Mouse (Mus musculus): ENCODE data around the gene Rem2. TPM values are rescaled to one million over a fixed set of nuclear protein-coding genes. Genes with fewer than 3 reads are reported as not detected.

The Rem2 gene
- polyA plus RNA-seq, 1 experiment: 0.80 TPM

DNA sequence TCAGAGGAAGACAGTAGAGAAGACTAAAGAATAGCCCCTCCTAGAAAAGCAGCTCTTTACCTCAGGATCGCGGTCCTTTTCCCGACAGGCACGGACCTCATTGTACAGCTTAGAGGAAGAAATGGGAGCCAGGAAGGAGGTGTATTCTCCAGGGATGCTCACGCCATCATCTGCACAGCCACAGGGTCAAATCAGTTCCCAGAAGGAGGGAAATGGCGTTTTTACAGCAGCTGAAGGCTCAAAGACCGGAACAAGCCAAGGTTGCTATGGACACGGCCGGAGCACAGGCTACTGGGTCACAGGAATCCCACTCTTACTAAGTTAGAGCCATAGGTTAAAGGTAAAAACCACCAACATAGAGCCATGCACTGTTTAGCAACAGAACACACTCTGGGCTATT is 33.9 kb downstream of the Rem2 start:
- no peak overlapping the region for H3K27ac ChIP-seq (ENCODE audit: control insufficient read depth, insufficient read depth, low read depth, low read length, poor library complexity)
- no peaks in the 10 kb centered on the region for H3K4me1 ChIP-seq (ENCODE audit: control insufficient read depth, insufficient read depth, low read length)
- 91% methylated on average over 9 of the region's 9 CpGs for WGBS
- no peak for TF ChIP-seq POLR2A (IDR thresholded peaks at IDR 0.05; ENCODE audit: borderline replicate concordance, control insufficient read depth, low read depth, low read length)
- no peak for TF ChIP-seq CTCF (IDR thresholded peaks at IDR 0.05; ENCODE audit: control insufficient read depth, insufficient read depth, low read length)
- H3K4me3 ChIP-seq (replicated peaks; ENCODE audit: control insufficient read depth, low read depth, low read length): no peak overlapping the region

DNA sequence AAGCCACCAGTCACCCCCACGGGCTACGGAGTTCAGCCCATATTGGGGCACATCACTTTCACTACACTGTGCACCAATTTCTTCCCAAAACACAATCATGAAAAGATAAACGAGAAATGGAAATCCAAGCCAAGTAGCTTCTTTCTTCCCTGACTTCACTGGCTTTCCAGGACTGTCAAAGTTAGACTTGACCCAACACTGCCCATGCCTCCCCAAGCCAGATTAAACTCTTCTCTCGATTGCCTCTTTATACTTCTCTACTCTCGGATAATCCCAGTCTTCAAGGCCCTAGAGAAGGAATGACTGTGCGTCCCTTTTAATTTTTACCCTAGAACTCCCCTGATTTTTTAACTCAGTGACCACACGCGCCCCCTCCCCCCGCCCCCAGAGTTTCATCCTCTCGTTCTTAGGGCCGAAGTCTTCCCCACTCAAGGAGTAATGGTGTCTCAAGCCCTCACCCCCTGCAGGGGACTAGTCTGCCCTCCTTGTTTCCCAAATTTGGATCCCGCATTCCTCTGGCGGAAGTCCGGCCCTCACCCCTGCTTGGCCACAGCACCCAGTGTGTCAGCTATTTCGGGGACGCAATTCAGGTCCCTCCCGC is 40.9 kb downstream of the Rem2 start:
- whole genome bisulfite sequencing: under 1% methylated on average over 17 of the region's 17 CpGs
- H3K4me1 ChIP-seq (ENCODE audit: control insufficient read depth, insufficient read depth, low read length): no peaks in the 10 kb centered on the region; the same call in 1 of the 2 replicates

DNA sequence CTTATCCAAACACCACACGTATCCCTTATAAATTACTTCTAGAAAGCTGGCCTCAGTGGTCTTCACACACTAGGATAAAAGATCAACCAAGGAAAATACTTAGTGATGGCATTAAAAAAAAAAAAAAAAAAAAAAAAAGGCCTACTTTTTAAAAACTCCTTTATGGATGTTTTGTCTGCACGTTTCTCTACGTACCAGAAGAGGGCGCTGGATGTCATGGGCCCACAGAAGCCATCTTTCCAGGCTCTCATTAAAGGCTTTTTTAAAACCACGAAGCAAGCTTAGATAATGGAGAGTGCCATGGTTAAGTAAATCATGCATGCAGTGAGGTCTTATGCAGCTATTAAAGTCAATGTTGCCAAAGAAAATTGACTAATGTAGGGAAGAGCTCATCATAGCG is 47.7 kb downstream of the Rem2 start:
- WGBS: 47% methylated on average over 6 of the region's 6 CpGs
- Histone ChIP-seq H3K4me1 (ENCODE audit: control insufficient read depth, insufficient read depth, low read length) (no peaks in the 10 kb centered on the region; the same call in 1 of the 2 replicates), H3K27ac (ENCODE audit: control insufficient read depth, insufficient read depth, low read depth, low read length, poor library complexity) (no peak overlapping the region), H3K4me3 (replicated peaks; ENCODE audit: control insufficient read depth, low read depth, low read length) (no peak overlapping the region)
- TF ChIP-seq POLR2A (IDR thresholded peaks at IDR 0.05; ENCODE audit: borderline replicate concordance, control insufficient read depth, low read depth, low read length): no peak
- 0 out of 2 replicates have a peak, but pooled peaks have one; percentile 20 for TF ChIP-seq CTCF (IDR thresholded peaks at IDR 0.05; ENCODE audit: control insufficient read depth, insufficient read depth, low read length)

More for the DNA sequence above, 40.9 kb downstream of the Rem2 start:
- H3K27ac ChIP-seq (ENCODE audit: control insufficient read depth, insufficient read depth, low read depth, low read length, poor library complexity): peak overlapping the region; percentile 37; the same call in 1 of the 2 replicates
- TF ChIP-seq POLR2A (IDR thresholded peaks at IDR 0.05; ENCODE audit: borderline replicate concordance, control insufficient read depth, low read depth, low read length) (no peak), CTCF (IDR thresholded peaks at IDR 0.05; ENCODE audit: control insufficient read depth, insufficient read depth, low read length) (no peak)
- H3K4me3 ChIP-seq (replicated peaks; ENCODE audit: control insufficient read depth, low read depth, low read length): peak overlapping the region; percentile 95

DNA sequence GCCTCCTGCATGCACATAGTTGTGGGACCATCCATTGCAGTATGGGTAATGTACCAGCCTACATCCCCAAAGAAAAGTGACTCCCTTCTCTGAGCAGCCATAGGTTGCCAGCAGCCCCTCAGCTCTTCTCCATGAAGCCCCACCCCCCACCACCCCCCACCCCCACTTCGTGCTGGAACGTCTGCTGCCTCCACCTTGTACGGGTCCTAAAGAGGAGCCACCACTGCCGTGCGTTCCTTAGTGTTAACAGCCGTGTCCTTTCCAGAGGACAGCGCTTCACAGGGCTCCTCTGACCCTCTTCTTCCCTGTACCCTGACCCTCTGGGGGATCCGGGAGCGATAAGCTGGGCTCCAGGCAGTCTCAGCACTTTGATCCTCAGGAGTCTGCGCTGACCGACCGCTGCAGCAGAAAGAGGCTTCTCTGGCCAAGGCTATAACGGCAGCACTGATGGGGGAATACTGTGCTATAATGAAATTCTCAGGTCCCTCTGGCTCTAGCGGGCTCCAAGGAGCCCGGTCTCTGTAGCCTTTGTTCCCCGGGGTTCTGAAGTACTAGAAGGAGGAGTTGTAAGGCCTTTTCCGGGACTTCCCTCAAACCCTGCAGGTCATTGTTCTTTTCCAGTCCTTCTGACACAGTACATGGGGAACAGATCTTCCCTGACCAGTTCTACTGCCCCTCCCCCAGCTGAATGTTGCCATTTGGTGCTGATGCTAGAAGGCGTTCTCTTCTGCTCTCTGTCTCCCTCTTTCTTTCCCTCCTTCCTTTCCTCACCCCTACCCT is 51.5 kb downstream of the Rem2 start:
- WGBS: 6% methylated on average over 18 of the region's 18 CpGs
- Histone ChIP-seq H3K4me3 (replicated peaks; ENCODE audit: control insufficient read depth, low read depth, low read length) (no peak overlapping the region), H3K4me1 (ENCODE audit: control insufficient read depth, insufficient read depth, low read length) (no peaks in the 10 kb centered on the region; the same call in 1 of the 2 replicates), H3K27ac (ENCODE audit: control insufficient read depth, insufficient read depth, low read depth, low read length, poor library complexity) (no peak overlapping the region)
- TF ChIP-seq POLR2A (IDR thresholded peaks at IDR 0.05; ENCODE audit: borderline replicate concordance, control insufficient read depth, low read depth, low read length): no peak
- no peak for TF ChIP-seq CTCF (IDR thresholded peaks at IDR 0.05; ENCODE audit: control insufficient read depth, insufficient read depth, low read length)

DNA sequence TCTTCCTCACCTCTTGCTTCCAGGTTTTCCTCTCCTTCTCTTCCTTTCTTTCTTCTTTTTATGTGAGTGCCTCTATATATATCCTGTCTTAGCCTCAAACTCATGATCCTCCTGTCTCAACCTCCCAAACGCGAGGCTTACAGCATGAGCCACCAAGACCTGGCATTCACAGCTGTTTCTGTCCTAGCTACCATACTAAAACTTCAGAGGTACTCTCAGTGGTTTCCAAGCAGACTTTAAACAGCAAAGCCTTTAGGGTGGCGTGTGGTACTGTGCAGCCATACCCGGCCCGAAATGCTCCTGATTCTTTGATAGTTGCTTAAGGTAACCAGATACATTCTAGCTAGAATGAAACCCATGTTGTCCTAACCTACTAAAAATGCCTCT is 52.1 kb downstream of the Rem2 start:
- H3K4me3 ChIP-seq (replicated peaks; ENCODE audit: control insufficient read depth, low read depth, low read length): no peak overlapping the region
- TF ChIP-seq POLR2A (IDR thresholded peaks at IDR 0.05; ENCODE audit: borderline replicate concordance, control insufficient read depth, low read depth, low read length) (no peak), CTCF (IDR thresholded peaks at IDR 0.05; ENCODE audit: control insufficient read depth, insufficient read depth, low read length) (no peak)
- 24% methylated on average over 5 of the region's 5 CpGs for WGBS
- no peak overlapping the region for H3K27ac ChIP-seq (ENCODE audit: control insufficient read depth, insufficient read depth, low read depth, low read length, poor library complexity)
- no peaks in the 10 kb centered on the region; the same call in 1 of the 2 replicates for H3K4me1 ChIP-seq (ENCODE audit: control insufficient read depth, insufficient read depth, low read length)

DNA sequence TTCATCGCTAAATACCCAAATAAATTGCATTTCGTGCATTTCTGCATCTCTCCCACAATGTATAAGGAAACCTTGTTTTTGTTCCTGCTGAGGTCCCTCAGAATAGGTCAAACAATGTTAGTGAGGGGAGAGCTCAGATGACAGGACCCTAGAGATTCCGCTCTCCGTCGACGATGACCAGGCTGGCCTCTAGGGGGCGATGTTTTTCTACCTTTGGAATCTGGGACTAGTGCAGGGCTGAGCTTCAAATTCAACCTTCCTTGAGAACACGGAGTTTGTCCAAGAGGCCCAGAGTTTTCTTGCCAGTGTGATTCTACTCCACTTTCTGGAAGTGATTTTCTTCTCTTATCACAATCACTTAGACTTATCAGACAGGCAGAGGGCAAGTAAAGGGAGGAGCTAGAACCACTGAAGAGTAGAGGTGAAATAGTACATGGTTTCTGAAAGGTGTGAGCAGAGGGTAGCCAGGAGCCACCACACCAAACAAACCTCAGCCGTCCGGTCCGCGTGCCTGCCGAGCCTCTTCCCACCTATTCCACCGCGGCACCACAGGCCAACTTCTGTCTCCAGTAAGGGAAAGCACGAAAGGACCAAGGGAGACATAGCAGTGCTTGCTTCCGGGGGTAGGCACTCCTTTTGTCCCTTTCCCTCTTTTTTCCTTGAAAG is 52.7 kb downstream of the Rem2 start:
- Histone ChIP-seq H3K27ac (ENCODE audit: control insufficient read depth, insufficient read depth, low read depth, low read length, poor library complexity) (no peak overlapping the region), H3K4me3 (replicated peaks; ENCODE audit: control insufficient read depth, low read depth, low read length) (no peak overlapping the region), H3K4me1 (ENCODE audit: control insufficient read depth, insufficient read depth, low read length) (no peaks in the 10 kb centered on the region; the same call in 1 of the 2 replicates)
- TF ChIP-seq CTCF (IDR thresholded peaks at IDR 0.05; ENCODE audit: control insufficient read depth, insufficient read depth, low read length) (peak; percentile 83), POLR2A (IDR thresholded peaks at IDR 0.05; ENCODE audit: borderline replicate concordance, control insufficient read depth, low read depth, low read length) (no peak)
- 13% methylated on average over 17 of the region's 17 CpGs for WGBS

Other genes with a start within 250 kb of the Rem2 start
- 45.6 and 54.9 TPM in 2 replicates for gene Dad1, start 222.0 kb upstream of the Rem2 start, polyA plus RNA-seq (2011; ENCODE audit: insufficient read depth, insufficient read length, low replicate concordance, missing spikeins)
- 24.7 and 29.9 TPM in 2 replicates for gene Abhd4, start 221.9 kb upstream of the Rem2 start, polyA plus RNA-seq (2011; ENCODE audit: insufficient read depth, insufficient read length, low replicate concordance, missing spikeins)
- gene Olfr49, start 191.2 kb upstream of the Rem2 start, polyA plus RNA-seq (2011; ENCODE audit: insufficient read depth, insufficient read length, low replicate concordance, missing spikeins): not detected in 2 replicates
- 39.1 and 64.9 TPM in 2 replicates for gene Oxa1l, start 115.3 kb upstream of the Rem2 start, polyA plus RNA-seq (2011; ENCODE audit: insufficient read depth, insufficient read length, low replicate concordance, missing spikeins)
- 5.8 and 15.2 TPM in 2 replicates for gene Slc7a7, start 58.3 kb upstream of the Rem2 start, polyA plus RNA-seq (2011; ENCODE audit: insufficient read depth, insufficient read length, low replicate concordance, missing spikeins)
- gene Mrpl52, start 49.2 kb upstream of the Rem2 start, polyA plus RNA-seq (2011; ENCODE audit: insufficient read depth, insufficient read length, low replicate concordance, missing spikeins): 81.1 and 169 TPM in 2 replicates
- gene Mmp14, start 44.5 kb upstream of the Rem2 start, polyA plus RNA-seq (2011; ENCODE audit: insufficient read depth, insufficient read length, low replicate concordance, missing spikeins): 6.7 and 17.2 TPM in 2 replicates
- 21.5 and 29.0 TPM in 2 replicates for gene Lrp10, start 12.0 kb upstream of the Rem2 start, polyA plus RNA-seq (2011; ENCODE audit: insufficient read depth, insufficient read length, low replicate concordance, missing spikeins)
- gene Prmt5, start 41.4 kb downstream of the Rem2 start, polyA plus RNA-seq (2011; ENCODE audit: insufficient read depth, insufficient read length, low replicate concordance, missing spikeins): 15.6 and 49.1 TPM in 2 replicates
- gene Haus4, start 78.5 kb downstream of the Rem2 start, polyA plus RNA-seq (2011; ENCODE audit: insufficient read depth, insufficient read length, low replicate concordance, missing spikeins): 32.6 and 33.5 TPM in 2 replicates
- 5.1 TPM in 1 of 2 replicates, not detected in the other for gene Ajuba, start 101.5 kb downstream of the Rem2 start, polyA plus RNA-seq (2011; ENCODE audit: insufficient read depth, insufficient read length, low replicate concordance, missing spikeins)
- gene 4931414P19Rik, start 129.9 kb downstream of the Rem2 start, polyA plus RNA-seq (2011; ENCODE audit: insufficient read depth, insufficient read length, low replicate concordance, missing spikeins): 6.6 and 10.2 TPM in 2 replicates
- 69.3 and 91.4 TPM in 2 replicates for gene Psmb5, start 141.9 kb downstream of the Rem2 start, polyA plus RNA-seq (2011; ENCODE audit: insufficient read depth, insufficient read length, low replicate concordance, missing spikeins)
- gene Psmb11, start 145.3 kb downstream of the Rem2 start, polyA plus RNA-seq (2011; ENCODE audit: insufficient read depth, insufficient read length, low replicate concordance, missing spikeins): 0.47 TPM in 1 of 2 replicates, not detected in the other
- gene Gm17606, start 164.9 kb downstream of the Rem2 start, polyA plus RNA-seq (2011; ENCODE audit: insufficient read depth, insufficient read length, low replicate concordance, missing spikeins): not detected in 2 replicates
- 4.1 and 7.0 TPM in 2 replicates for gene Cdh24, start 165.3 kb downstream of the Rem2 start, polyA plus RNA-seq (2011; ENCODE audit: insufficient read depth, insufficient read length, low replicate concordance, missing spikeins)
- gene 1700123O20Rik, start 210.1 kb downstream of the Rem2 start, polyA plus RNA-seq (2011; ENCODE audit: insufficient read depth, insufficient read length, low replicate concordance, missing spikeins): 14.8 and 35.0 TPM in 2 replicates
- gene Acin1, start 210.8 kb downstream of the Rem2 start, polyA plus RNA-seq (2011; ENCODE audit: insufficient read depth, insufficient read length, low replicate concordance, missing spikeins): 284 and 378 TPM in 2 replicates
- gene Gm29776, start 222.7 kb downstream of the Rem2 start, polyA plus RNA-seq (2011; ENCODE audit: insufficient read depth, insufficient read length, low replicate concordance, missing spikeins): not detected in 2 replicates
- 41.3 and 90.9 TPM in 2 replicates for gene Cebpe, start 236.1 kb downstream of the Rem2 start, polyA plus RNA-seq (2011; ENCODE audit: insufficient read depth, insufficient read length, low replicate concordance, missing spikeins)